Mouse (Mus musculus) embryonic facial prominence, embryonic 10.5 days (tissue): ENCODE measurements around the gene Ripk1. TPM values are rescaled to one million over a fixed set of nuclear protein-coding genes. Genes with fewer than 3 reads are reported as not detected.

Experiments
- DNase-seq: peaks from one replicate; pipeline ENCODE4 v3.0.0-alpha.2; 2017; ENCODE audit warnings: low spot score
- H3K27ac ChIP-seq: fragments of 300-500 bp; sonication (generic); replicated peaks from 2 replicates; pipeline ENCODE4 v1.5.1; 2016; ENCODE audit warnings: mild to moderate bottlenecking
- H3K27me3 ChIP-seq: fragments of 300-500 bp; sonication (generic); replicated peaks from 2 replicates; pipeline ENCODE4 v1.6.1; 2016; ENCODE audit warnings: low read depth, mild to moderate bottlenecking; ENCODE audit not compliant: poor library complexity, severe bottlenecking
- H3K36me3 ChIP-seq: fragments of 300-500 bp; sonication (generic); replicated peaks from 2 replicates; pipeline ENCODE4 v1.6.1; 2016; ENCODE audit warnings: mild to moderate bottlenecking, moderate library complexity
- H3K4me1 ChIP-seq: fragments of 300-500 bp; sonication (generic); 2 replicates; pipeline ENCODE4 v1.6.1; 2016
- H3K4me3 ChIP-seq: fragments of 300-500 bp; sonication (generic); 2 replicates; pipeline ENCODE4 v1.5.1; 2016; ENCODE audit warnings: mild to moderate bottlenecking, moderate library complexity
- H3K9me3 ChIP-seq: fragments of 300-500 bp; sonication (generic); 2 replicates; pipeline ENCODE4 v1.6.1; 2016; ENCODE audit warnings: mild to moderate bottlenecking
- WGBS: fragments of 180-500 bp; shearing (Covaris S2); methylation state at CpG from one replicate; pipeline ENCODE4 v1.1.7; 2016; 5-methylcytosine and 5-hydroxymethylcytosine counted together
- polyA plus RNA-seq: library from polyadenylated mRNA; unstranded; fragments of >200 nt; fragmentation: Nextera tagmentation; extraction: Ambion mirVana; gene quantifications from 2 replicates; pipeline ENCODE4 v1.2.1, GENCODE M21; 2016

Ripk1 gene
- polyA plus RNA-seq, 1 experiment from 2014 or later: 8.6 TPM

GRCm38 (mm10) chr13:34007234-34007633, 5.1 kb downstream of the Ripk1 start:
- peaks cover 6% of the 10 kb centered on the region; the same call in 1 of the 2 replicates for H3K36me3 ChIP-seq
- H3K4me1 ChIP-seq: peaks cover 7% of the 10 kb centered on the region
- H3K9me3 ChIP-seq: no peaks in the 10 kb centered on the region
- no peaks in the 10 kb centered on the region for H3K27me3 ChIP-seq
- H3K27ac ChIP-seq: no peak overlapping the region
- H3K4me3 ChIP-seq: no peak overlapping the region
- no peak for DNase-seq
- WGBS: 80% methylated on average over 2 of the region's 2 CpGs

GRCm38 (mm10) chr13:34016927-34017569, 14.9 kb downstream of the Ripk1 start:
- no peak overlapping the region for H3K4me3 ChIP-seq
- H3K36me3 ChIP-seq: peaks cover 70% of the 10 kb centered on the region
- no peak overlapping the region for H3K27ac ChIP-seq
- DNase-seq: no peak
- H3K4me1 ChIP-seq: no peaks in the 10 kb centered on the region
- WGBS: 94% methylated on average over 9 of the region's 9 CpGs
- H3K9me3 ChIP-seq: no peaks in the 10 kb centered on the region
- H3K27me3 ChIP-seq: no peaks in the 10 kb centered on the region

- H3K4me3 ChIP-seq: no peak overlapping the region
- no peaks in the 10 kb centered on the region for H3K9me3 ChIP-seq
- H3K4me1 ChIP-seq: no peaks in the 10 kb centered on the region
- H3K36me3 ChIP-seq: peaks cover 70% of the 10 kb centered on the region
- WGBS: 97% methylated on average over 1 of the region's 1 CpGs
- H3K27ac ChIP-seq: no peak overlapping the region
- H3K27me3 ChIP-seq: no peaks in the 10 kb centered on the region
- DNase-seq: no peak
These were observed 16.4 kb downstream of the Ripk1 start for GRCm38 (mm10) chr13:34018521-34018920.

- H3K36me3 ChIP-seq: peaks cover 40% of the 10 kb centered on the region
- no peak overlapping the region for H3K27ac ChIP-seq
- no peak for DNase-seq
- no peaks in the 10 kb centered on the region for H3K9me3 ChIP-seq
- 82% methylated on average over 2 of the region's 2 CpGs for WGBS
- no peaks in the 10 kb centered on the region for H3K27me3 ChIP-seq
- no peaks in the 10 kb centered on the region for H3K4me1 ChIP-seq
- H3K4me3 ChIP-seq: no peak overlapping the region
These were observed 19.8 kb downstream of the Ripk1 start for GRCm38 (mm10) chr13:34021998-34022397.

- DNase-seq: no peak
- Histone ChIP-seq H3K4me1 (peaks cover 4% of the 10 kb centered on the region), H3K36me3 (peaks cover 32% of the 10 kb centered on the region), H3K4me3 (no peak overlapping the region), H3K9me3 (no peaks in the 10 kb centered on the region), H3K27me3 (no peaks in the 10 kb centered on the region), H3K27ac (no peak overlapping the region)
- 81% methylated on average over 2 of the region's 2 CpGs for WGBS
These were observed 29.9 kb downstream of the Ripk1 start for GRCm38 (mm10) chr13:34032041-34032440.

- H3K9me3 ChIP-seq: no peaks in the 10 kb centered on the region
- H3K36me3 ChIP-seq: peaks cover 25% of the 10 kb centered on the region; the same call in 1 of the 2 replicates
- H3K27me3 ChIP-seq: no peaks in the 10 kb centered on the region
- no peak overlapping the region for H3K27ac ChIP-seq
- 86% methylated on average over 3 of the region's 3 CpGs for whole genome bisulfite sequencing
- H3K4me1 ChIP-seq: peaks cover 25% of the 10 kb centered on the region
- H3K4me3 ChIP-seq: no peak overlapping the region
- no peak for DNase-seq
These were observed 33.3 kb downstream of the Ripk1 start for GRCm38 (mm10) chr13:34035424-34035823.

- WGBS: 82% methylated on average over 5 of the region's 5 CpGs
- no peak for DNase-seq
- no peaks in the 10 kb centered on the region for H3K9me3 ChIP-seq
- H3K27me3 ChIP-seq: no peaks in the 10 kb centered on the region
- no peak overlapping the region; the same call in 1 of the 2 replicates for H3K4me3 ChIP-seq
- H3K36me3 ChIP-seq: peaks cover 21% of the 10 kb centered on the region; the same call in 1 of the 2 replicates
- H3K27ac ChIP-seq: peak overlapping the region; percentile 97
- peaks cover 25% of the 10 kb centered on the region for H3K4me1 ChIP-seq
These were observed 34.6 kb downstream of the Ripk1 start for GRCm38 (mm10) chr13:34036726-34037125.

- no peaks in the 10 kb centered on the region for H3K9me3 ChIP-seq
- H3K27ac ChIP-seq: peak within 1 kb of the TSS; percentile 97
- WGBS: under 1% methylated on average over 37 of the region's 37 CpGs
- peak; percentile 94 for DNase-seq
- H3K27me3 ChIP-seq: no peaks in the 10 kb centered on the region
- H3K4me3 ChIP-seq: peak within 1 kb of the TSS; percentile 82
- H3K36me3 ChIP-seq: peaks cover 21% of the 10 kb centered on the region; the same call in 1 of the 2 replicates
- peaks cover 25% of the 10 kb centered on the region for H3K4me1 ChIP-seq
These were observed 35.3 kb downstream of the Ripk1 start, which contains the start of gene Bphl for GRCm38 (mm10) chr13:34037172-34038055. Gene Bphl (plus strand): TSS chr13:34037597.

GRCm38 (mm10) chr13:34038056-34038432, 35.9 kb downstream of the Ripk1 start:
- Histone ChIP-seq H3K4me3 (peak overlapping the region; percentile 82), H3K36me3 (peaks cover 14% of the 10 kb centered on the region; the same call in 1 of the 2 replicates), H3K27ac (peak overlapping the region; percentile 97), H3K9me3 (no peaks in the 10 kb centered on the region), H3K4me1 (peaks cover 25% of the 10 kb centered on the region), H3K27me3 (no peaks in the 10 kb centered on the region)
- no peak for DNase-seq
- 49% methylated on average over 5 of the region's 5 CpGs for WGBS

GRCm38 (mm10) chr13:34038901-34039341, 36.8 kb downstream of the Ripk1 start:
- Histone ChIP-seq H3K4me3 (peak overlapping the region; percentile 82), H3K27ac (peak overlapping the region; percentile 32; the same call in 1 of the 2 replicates), H3K4me1 (peaks cover 28% of the 10 kb centered on the region), H3K9me3 (no peaks in the 10 kb centered on the region), H3K27me3 (no peaks in the 10 kb centered on the region), H3K36me3 (peaks cover 6% of the 10 kb centered on the region; the same call in 1 of the 2 replicates)
- 35% methylated on average over 8 of the region's 8 CpGs for WGBS
- DNase-seq: peak; percentile 30

- Histone ChIP-seq H3K27ac (no peak overlapping the region), H3K36me3 (no peaks in the 10 kb centered on the region; the same call in 1 of the 2 replicates), H3K4me3 (no peak overlapping the region), H3K4me1 (peaks cover 28% of the 10 kb centered on the region), H3K9me3 (no peaks in the 10 kb centered on the region), H3K27me3 (no peaks in the 10 kb centered on the region)
- no peak for DNase-seq
- 91% methylated on average over 3 of the region's 3 CpGs for WGBS
These were observed 37.9 kb downstream of the Ripk1 start for GRCm38 (mm10) chr13:34040091-34040490.

- Histone ChIP-seq H3K27ac (no peak overlapping the region), H3K4me1 (peaks cover 7% of the 10 kb centered on the region), H3K27me3 (no peaks in the 10 kb centered on the region), H3K4me3 (no peak overlapping the region), H3K36me3 (peaks cover 10% of the 10 kb centered on the region), H3K9me3 (no peaks in the 10 kb centered on the region)
- DNase-seq: no peak
- WGBS: 77% methylated on average over 7 of the region's 7 CpGs
These were observed 41.7 kb downstream of the Ripk1 start for GRCm38 (mm10) chr13:34043716-34044393.
